Mouse (Mus musculus) skeletal muscle tissue, adult 2 months (tissue): Measurements from ENCODE around the gene Slc35c2.

ENCODE experiments used
- DNase-seq: peaks from one replicate; pipeline ENCODE4 v3.0.0-alpha.2; 2012; ENCODE audit warnings: low read depth, low spot score

Slc35c2 gene

DNA sequence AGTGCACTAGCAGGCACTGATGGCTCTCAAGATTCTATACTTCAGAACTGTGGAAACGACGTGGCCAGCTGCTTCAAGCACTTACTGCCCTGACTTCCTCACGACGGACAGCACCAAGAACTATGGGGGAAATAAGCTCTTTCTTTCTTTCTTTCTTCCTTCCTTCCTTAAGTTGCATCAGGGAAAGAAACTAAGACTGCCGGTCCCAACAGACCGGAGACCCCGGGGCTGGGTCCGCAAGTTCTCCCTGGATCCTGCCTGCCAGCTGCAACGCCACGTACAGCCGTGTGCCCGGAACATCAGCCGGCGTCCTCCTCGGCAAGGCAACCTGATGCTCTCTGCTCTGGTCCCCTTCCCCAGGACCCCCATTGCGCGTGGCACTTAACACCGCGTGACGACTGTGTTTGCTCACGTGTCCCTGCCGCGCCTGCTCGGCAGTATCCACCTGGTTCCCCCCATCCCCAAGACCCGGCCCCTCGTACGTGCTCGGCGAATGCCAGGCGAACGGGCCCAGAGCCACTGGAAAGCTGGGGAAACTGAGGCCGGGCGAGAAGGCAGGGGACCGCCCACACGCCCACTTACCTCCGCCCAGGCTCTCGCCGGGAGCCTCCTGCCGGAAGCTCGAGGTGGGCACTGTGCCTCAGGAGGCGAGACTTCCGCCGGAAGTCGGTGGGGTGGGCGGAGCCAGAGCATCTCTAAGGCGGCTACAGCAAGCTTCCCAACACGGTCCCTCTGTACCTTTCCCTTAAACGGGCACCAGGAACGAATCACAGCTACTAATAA, at the start of gene Slc35c2:
Gene Slc35c2 (minus strand): TSS at position 668 of the 783 bp plus-strand sequence.
- DNase-seq = peak; percentile 86

DNA sequence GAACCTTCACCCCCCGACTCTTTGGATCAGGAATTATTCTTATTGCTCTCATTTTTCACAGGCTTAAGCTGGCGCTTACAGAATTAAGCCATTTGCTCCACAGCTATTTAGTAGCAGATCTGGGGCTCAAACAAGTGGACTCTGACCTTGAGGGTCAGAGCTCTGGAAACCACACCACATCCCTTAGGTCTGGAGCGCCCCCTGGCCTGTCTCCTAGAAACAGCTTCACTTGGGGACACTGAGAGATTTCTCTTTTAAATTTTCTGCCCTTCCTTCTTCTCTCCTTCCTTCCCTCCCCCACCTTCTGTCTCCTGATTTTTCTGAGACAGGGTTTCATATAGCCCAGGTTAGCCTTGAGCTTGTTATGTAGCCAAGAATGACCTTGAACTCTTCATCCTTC, 49.5 kb upstream of the Slc35c2 start:
- no peak for DNase-seq

- no peak for DNase-seq
Measured at GRCm38 (mm10) chr2:165332610-165333210, 45.0 kb upstream of the Slc35c2 start.

- DNase-seq = no peak
Measured at GRCm38 (mm10) chr2:165329703-165330102, 42.0 kb upstream of the Slc35c2 start.

- DNase-seq = no peak
Measured at GRCm38 (mm10) chr2:165328746-165329145, 41.1 kb upstream of the Slc35c2 start.

DNA sequence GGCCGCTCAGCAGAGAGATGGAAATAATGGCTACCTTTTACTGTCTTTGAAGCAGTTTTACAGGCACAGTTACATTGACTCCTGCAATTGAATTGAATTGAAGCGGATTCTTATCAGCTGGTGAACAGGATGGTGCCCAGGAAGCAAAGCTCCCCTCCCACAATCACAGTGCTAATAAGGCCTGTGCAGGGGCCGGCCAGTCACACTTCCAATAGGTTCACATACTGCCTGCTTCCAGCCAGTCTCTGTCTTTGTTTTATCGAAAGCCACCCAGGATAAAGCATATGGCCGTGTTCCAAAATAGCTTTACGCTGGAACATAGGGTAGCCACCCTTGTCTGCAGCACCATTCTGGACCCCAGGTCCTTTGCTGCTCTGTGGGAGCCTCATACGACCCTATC, 39.7 kb upstream of the Slc35c2 start:
- no peak for DNase-seq

GRCm38 (mm10) chr2:165326304-165327190, 38.9 kb upstream of the Slc35c2 start, which contains the start of gene Elmo2:
Elmo2 (minus strand) TSS chr2:165326479.
- peak; percentile 94 for DNase-seq

DNA sequence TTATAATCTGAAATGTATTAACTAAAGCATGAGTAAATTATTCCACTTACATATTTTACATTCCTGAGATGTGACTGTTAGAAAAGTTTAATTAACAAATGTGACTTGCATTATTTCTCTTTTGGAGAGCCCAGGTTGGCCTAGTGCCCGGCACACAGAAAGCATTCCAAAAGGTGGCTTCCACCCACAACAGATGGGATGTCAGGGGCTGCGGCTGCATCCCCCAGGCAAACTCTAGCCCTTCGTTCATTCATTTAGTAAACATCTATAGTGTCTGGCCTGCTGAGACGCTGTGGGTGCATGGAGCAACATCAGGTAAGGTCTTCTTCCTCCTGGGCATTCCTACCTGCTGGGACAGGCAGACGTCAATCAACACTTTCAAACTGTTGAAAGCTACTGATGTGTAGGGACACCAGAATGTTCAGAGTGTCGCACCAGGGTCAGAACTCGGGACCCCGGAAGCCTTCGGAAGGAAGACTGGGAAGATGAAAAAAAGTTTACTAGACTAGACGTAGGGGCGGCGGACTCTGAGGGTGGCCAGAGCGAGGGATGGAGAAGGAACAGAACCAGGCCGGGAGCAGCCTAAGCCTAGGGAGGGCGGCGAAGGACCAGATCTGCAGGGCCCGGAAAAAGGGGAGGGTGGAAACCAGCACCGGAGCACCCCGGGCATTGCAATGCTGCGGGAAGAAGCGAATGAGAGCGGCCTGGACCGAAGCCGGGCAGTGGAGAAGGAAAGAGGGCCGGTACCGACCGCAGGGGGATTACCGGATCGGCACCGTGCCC, 38.0 kb upstream of the Slc35c2 start:
- DNase-seq = no peak

- no peak for DNase-seq
Measured at GRCm38 (mm10) chr2:165323928-165324327, 36.3 kb upstream of the Slc35c2 start.

GRCm38 (mm10) chr2:165323484-165323883, 35.8 kb upstream of the Slc35c2 start:
- DNase-seq = no peak

GRCm38 (mm10) chr2:165321981-165322735, 34.5 kb upstream of the Slc35c2 start:
- no peak for DNase-seq

DNA sequence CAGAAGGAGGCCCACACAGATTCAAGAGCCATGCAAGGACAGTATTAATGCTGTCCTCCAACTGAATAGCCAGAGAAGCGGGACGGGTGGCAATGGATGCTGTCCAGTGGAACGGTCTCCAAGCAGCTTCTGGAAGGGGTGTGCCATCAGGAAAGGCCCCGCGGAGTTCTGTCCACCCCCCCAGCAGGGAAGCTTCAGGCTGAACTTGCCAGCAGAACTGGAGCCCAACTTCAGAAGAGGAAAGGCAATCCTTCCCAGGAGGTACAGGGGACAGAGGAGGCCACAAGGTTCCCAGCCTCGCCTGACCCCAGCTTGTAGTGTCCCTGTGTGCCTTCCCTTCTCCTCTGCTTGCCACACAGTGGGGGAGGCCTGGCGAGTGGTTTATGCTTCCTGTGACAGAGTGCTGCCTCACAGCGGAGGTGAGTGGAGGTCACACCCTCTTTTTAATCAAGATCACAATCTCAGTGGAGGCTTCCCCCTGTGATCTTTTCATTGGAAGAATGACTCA, 33.8 kb upstream of the Slc35c2 start:
- DNase-seq = peak; percentile 59

DNA sequence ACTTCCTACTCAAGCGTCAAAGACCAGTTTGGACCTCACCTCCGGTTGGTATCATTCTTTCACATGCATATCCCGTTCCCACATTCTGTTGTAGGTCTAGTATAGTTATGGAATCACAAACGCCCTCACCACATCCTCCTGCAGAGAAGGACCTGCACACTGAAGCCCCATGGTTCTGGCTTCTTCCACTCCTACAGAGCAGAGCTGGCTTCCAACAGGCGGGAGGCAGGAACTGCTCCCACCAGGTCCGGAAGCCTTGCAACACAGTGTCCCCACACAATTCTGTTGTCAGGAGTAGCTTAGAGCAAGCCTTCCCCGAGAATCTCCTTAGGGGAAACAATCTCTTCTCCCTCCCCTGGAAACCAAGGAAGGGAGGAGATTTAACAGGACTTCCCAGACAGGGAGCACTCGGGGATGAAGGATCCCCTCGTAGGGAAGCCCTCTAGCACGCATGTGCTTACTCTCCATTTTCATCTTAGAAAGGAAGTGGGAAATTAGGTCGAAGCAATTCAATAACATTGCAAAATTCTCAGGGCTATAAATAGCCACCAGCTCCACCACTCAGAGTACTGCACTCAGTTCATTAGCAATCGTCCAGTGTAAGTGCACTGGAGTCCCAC, 33.0 kb upstream of the Slc35c2 start:
- peak; percentile 38 for DNase-seq

DNA sequence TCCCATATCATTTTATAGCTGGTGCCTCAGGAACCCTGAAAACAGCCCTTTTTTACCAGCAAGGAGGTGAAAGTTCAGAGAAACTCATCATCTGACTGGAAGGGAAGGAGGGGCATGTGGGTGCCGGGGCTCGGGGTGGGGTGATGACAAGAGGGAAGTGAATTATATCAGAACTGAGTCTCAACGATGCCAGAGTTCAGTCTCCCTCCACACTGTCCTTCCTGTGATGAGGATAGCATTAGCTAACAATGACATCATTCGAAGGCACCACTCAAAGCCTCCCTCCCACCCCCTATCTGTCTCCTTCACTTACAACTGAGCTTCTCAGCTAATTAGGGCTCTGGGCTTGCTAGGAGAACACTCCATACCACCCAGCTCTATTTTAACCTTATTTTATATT, 31.8 kb upstream of the Slc35c2 start:
- no peak for DNase-seq

DNA sequence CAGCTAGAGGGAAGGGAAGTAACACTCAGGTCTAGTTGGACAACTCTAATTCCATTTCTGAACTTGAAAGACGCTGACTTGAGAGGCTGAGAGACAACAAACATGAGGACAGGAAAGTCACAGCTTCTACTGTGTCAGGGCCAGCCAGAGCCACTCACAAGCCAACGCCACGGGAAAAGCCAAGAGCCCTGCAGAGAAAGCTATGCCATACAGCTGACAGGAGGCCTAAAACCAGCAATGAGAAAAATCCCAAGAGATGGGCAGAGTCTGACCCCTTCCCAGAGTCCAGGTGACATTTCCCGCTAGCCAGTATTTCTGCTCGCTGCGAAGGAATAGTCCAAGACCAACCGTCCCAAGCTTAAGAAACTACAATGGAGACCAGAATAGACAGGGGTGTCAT, 31.3 kb upstream of the Slc35c2 start:
- DNase-seq = no peak

GRCm38 (mm10) chr2:165317621-165318263, 30.1 kb upstream of the Slc35c2 start:
- DNase-seq = no peak

GRCm38 (mm10) chr2:165316837-165317473, 29.3 kb upstream of the Slc35c2 start:
- no peak for DNase-seq

DNA sequence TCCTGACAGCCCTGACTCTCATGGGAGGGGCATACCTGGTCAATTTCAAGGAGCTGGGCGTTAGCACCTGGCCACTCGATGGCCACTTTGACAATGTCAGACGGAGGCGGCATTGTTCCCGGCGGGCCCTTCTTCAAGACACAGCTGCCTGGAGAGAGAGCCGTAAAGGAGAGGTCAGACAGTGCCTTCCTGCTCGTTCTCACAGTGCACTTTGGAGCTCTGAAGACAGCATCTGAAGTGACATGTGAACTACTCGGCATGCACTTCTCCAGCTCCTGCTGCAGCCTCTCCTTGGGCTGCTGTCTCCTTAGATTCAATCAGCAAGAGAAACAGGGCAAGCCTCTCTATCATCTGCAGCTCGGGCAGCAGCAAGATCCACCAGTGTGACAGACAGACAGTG, 28.5 kb upstream of the Slc35c2 start:
- no peak for DNase-seq

DNA sequence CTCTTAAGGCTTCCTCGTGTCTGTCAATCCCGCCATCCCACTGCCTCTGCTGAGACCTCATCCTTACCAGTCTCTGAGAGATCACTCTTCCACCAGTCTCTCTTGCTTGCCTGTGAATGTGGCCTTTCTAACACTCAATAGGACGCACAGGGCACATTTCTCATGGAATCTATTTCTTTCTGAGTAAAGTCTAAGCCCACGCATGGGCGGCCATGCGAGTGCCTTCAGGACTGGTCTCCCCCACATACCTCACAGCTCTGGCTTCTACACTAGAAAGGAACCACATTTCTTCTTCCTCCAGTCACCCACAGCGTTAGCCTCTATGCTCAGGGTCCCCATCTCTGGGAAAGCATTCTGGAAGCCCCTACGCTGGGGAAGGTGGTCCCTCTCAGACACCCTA, 26.5 kb upstream of the Slc35c2 start:
- DNase-seq = no peak
